Mouse (Mus musculus): Measurements from ENCODE around the gene Gm10799.
"Not testable (repeated sequence)": the region's sequence is repeated elsewhere in the genome, so short reads cannot be mapped to it uniquely, and the experiment has no call there.

DNA sequence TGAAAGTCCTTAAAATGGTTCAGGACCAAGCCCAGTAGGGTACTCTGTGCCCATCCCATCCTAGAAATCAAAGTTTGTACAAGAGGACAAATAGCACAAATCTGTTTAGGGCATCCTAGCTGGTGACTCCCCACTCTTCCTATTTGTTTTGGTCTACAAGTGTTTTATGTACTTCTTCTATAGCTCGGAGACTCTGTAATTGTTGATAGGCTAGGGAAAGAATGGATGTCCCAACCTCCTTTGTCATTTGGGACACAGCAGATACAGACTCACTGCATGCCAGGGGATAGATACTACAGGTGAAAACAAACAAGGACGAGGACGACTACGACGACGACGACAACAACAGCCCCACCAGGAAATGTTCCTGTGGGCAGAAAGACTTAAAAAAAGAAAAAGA is at the start of gene Gm10799:
- TF ChIP-seq POLR2AphosphoS2 (IDR thresholded peaks at IDR 0.05; ENCODE audit: insufficient read length, low read depth); USF1 (IDR thresholded peaks at IDR 0.05; ENCODE audit: low read depth); POLR2A (IDR thresholded peaks at IDR 0.05; ENCODE audit: insufficient read length, low read depth); CEBPB (IDR thresholded peaks at IDR 0.05; ENCODE audit: insufficient read depth, poor library complexity, severe bottlenecking); TCF12 (IDR thresholded peaks at IDR 0.05; ENCODE audit: insufficient read depth, poor library complexity, severe bottlenecking); MYOG (IDR thresholded peaks at IDR 0.05; ENCODE audit: control insufficient read depth in 1 of 3, insufficient read depth in 1 of 3, insufficient read length in 2 of 3, low read depth in 2 of 3); SRF (IDR thresholded peaks at IDR 0.05; ENCODE audit: control insufficient read depth, insufficient read length, low read depth); MAX (IDR thresholded peaks at IDR 0.05; ENCODE audit: low read depth): not testable (repeated sequence)
